Mouse (Mus musculus) spleen, postnatal 14 days (tissue): ENCODE measurements around the gene Pard3b.

ENCODE experiments used
- DNase-seq, 2 experiments: peaks; one replicate each; pipeline ENCODE4 v3.0.0; 2021 to 2022; ENCODE audit warnings: low spot score in 2 of 2

The Pard3b gene

DNA sequence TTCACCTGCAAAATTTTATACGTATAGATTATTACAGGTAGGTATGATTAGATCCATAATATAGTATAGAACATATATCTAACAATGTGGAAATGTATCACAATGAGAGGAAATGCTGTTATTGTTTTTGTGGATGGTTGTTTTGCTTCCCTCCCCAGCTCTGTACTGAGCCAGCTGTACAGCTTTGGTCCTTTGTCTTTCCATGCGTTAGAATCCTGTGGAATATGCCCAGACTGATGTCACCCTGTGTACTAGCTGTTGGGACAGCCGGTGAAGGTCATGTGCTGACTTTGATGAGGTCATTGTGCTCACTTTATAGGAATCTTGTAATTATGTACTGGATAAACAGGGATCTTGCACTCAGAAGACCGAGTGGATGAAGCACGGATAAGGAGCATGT lies 286.9 kb downstream of the Pard3b start:
- DNase-seq: no peak

DNA sequence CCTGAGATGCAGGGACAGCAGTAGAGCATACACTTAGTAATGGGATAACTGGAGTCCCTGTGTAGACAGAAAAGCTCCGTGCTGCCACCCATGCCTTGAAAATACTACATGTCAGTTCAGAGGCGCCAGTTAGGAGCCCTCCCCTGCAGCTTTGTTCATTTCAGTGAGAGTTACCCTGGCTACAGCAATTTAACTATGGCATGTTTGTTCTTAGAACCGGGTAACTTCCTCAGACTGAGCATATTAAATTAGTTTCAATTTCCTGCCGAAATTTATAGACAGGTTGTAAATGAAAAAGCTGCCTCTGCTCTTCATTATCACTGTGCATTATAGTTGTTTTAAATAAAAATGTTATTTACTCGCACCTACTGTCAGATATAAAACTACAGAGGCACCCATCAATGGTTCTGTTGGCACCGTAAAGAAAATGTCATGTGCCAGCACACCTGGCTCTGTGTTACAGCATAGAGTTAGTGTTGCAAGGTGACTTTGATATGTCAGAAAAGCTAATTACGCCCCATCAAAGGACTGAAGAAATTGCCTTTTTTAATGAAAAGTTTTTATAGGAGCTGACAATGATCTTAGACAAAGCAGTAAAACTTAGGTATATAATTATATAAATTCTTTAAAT lies 289.6 kb downstream of the Pard3b start:
- DNase-seq: peak in 1 of 2 experiments; percentile 1

DNA sequence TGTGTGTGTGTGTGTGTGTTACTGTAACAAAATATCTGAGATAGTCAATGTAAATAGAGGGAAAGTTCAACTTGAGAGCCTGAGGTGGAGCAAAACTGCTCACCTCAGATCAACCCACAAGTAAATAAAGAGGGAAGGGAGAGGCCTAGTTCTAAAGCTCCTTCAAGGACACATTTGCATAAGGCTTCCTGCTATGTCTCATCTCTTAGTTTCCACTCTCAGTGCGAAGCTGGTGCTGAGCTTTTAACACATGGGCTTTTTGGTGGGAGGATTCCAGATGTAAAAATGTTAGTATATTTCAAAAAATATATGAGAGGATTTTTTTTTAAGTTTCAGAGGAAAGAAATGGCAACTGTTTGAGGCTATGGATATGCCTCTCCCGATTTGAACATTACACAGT lies 294.9 kb downstream of the Pard3b start:
- no peak for DNase-seq

DNA sequence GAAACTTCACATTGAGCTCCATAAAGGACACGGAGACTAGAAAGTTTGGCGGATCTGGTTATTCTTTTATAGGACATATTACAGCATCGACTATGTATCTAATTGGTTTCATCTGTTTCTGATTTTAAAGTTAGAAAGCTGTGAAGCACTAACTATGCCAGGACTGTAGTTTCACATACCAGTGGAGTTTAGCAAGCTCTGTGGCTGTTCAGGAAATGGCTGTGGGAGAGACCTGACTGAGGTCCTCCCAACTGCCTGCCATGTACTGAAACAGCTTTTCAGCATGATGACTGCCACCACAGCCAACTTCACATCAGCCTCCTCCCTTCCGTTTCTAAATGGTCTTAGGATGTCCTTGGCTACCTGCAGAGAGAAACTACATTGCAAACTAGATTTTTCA lies 296.1 kb downstream of the Pard3b start:
- no peak for DNase-seq

DNA sequence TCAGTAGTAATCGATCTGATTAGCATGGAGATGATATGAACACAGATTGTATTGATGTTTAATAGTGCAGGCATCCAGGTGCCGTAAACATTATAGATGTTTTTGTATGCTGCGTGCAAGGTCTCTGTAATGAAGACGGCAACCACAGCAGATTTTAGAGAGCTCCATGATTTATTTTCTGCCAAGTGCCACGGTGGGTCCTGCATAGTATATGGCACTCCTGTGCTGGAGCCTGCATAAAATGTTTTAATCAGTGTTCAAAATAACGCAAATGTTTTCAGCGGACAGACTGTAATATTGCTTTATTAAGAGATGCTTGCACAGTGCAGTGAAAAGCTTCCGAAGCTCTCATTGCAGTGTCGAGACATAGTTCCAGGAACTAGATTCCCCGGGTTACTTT lies 301.3 kb downstream of the Pard3b start:
- no peak for DNase-seq

DNA sequence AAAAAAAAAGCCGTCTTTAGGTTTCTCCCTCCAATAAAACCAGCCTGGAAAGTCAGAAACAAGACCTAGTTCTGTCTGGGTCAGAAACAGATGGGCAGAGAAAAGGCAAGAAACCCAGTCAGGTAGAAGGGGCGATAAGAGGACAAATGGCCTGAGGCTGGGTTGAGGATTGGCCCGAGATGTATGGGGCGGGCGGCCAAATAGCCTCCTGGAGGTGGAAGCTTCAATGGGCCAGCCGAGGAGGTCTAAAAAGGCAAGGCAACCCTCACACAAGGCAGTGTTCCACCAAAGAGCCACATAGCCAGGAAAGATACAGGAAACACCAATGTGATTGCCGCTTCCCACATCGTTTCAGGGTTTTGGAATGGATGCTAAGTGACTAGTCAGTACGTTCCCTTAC lies 322.9 kb downstream of the Pard3b start:
- no peak for DNase-seq

DNA sequence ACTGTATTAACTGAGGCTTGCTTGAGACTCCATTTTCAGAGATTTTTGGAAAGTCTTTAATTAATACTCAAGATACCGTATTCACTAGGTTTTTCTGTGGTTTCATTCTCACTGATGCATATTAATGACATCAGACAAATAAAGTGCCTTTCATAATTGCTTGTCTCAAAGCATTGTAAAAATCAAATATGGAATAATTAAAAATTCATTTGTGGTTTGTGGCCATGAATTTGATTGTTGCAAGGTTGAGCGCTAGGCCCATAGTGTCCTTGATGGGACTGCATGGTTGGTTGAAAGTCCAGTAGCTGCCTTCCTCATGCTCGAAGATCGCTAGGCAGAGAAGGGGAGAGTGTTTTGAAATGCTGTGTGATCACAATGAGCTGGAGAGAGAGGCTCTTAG lies 323.9 kb downstream of the Pard3b start:
- no peak for DNase-seq

DNA sequence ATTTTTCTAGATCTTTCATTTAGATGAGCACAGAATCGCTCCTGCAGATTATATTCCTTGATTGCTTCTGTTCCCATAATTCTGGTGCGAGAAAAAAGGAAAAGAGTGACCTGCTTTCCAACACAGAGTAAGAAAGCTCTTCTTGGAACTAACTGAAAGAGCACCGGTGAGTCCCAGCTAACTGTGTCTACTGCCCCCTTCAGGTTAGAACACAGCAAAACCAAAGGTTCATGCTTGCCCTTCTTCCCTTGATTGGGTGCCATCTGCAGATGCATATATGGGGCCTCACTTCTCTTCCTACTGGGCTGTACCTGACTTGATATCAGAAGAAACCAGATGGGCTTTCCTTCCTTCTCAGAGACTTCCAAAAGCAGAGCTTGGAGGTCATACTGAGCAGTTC lies 328.5 kb downstream of the Pard3b start:
- peak in 1 of 2 experiments; percentile 2 for DNase-seq

DNA sequence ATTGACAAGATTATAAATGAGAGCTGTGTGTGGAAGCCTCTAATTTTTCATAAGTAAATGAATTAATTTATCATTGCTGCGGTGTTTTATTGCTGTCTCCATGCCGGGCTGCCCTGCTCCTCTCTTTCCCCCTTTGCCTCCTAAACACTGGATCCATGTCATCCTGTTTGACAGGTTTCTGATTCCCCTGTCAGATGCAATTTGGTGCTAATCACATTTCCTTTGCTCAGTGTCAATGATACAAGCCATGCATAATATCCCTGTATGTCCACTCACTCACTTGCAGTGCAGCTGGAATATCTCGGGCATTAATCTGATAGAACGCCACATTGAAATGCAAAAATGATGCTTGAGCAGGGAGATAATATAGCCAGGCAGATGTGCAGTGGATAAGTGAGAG lies 329.2 kb downstream of the Pard3b start:
- DNase-seq: no peak

DNA sequence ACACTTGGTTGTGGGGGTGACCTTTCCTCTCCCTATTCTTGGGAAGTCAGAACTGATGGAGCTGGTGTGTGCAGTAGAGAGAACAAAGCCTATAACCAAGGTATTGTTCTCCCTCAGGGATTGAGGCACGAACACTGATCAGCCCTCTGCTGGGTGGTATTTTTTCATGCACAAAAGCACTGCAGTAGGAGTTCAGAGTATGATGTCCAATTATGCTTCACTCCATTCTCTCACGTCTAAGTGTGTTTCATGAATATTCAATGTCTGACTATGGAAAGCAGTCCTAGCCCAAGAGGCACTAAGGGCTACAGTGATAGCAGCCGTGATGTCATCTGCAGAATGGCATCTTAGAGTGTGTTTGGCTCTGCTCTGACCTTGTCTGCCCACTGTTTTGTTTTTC lies 359.1 kb downstream of the Pard3b start:
- no peak for DNase-seq

DNA sequence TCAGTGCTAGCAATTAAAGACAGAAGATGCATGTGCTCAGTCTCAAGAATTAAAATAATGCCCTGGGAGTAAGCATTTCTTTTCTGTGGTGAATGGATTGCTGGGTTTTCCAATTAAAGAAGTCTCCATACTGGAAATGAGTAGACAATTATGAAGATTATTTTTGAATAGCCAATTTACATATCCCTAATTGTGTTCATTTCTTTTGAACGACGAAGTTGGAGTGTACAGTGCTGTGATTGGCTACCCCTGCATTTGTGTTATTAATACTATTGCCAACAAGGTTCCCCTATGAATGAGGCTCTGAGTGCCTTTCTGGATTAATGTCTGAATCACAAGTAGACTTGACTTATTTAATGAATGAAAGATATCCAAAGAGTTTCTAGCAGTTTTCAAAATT lies 370.2 kb downstream of the Pard3b start:
- DNase-seq: no peak

DNA sequence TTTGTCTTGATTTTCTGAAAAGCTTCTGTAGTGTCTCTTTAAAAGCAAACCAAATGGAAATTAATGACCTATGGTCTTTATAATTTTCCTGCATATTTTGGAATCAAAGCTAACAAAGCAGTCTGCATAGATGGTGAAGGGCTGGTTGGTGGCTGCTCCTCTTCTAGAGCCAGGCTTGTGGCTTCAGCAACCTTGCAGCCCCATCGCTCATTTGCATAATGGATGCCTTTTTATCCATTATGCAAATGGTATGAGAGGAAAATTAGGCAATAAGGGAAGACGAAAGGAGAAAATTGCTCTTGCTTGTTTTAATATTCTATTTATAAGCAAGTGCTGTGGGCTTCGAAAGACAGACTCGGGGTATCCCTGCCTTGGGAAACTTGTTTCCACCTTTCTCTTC lies 373.1 kb downstream of the Pard3b start:
- DNase-seq: no peak

DNA sequence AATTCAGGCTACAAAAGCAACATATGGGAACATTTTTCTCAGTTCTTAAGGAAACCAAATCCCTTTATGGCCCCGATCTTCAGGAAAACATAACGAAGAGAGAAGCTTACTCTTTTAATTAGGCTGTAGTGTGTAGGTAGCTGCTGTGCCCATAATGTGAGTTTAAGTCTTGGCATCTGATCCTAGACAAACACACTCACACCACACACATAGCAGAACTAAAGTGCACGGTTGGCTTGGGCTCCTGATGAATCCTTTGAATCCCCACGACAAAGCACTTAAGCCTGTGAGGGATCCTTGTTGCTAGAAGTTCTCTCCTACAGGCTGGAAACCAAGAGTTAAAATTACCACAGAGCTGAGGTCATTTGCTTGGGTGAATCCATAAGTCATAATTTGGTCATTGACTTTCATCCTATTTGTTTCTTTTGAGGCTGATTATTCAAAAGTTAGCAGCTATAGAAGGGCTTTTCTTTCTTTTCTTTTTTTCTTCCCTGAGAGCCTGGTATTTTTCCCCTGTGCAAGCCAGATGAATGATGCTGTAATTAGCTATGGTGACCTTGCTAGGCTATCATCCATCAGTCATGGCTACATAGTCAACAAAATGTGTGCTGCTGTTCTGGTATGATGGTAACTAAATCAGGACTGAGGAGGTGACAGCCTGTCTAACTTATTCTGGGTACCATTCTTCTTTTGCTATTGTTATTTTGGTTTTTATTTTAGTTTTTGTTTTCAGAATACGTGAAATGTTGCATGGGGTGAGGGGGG lies 378.1 kb downstream of the Pard3b start:
- DNase-seq: no peak

DNA sequence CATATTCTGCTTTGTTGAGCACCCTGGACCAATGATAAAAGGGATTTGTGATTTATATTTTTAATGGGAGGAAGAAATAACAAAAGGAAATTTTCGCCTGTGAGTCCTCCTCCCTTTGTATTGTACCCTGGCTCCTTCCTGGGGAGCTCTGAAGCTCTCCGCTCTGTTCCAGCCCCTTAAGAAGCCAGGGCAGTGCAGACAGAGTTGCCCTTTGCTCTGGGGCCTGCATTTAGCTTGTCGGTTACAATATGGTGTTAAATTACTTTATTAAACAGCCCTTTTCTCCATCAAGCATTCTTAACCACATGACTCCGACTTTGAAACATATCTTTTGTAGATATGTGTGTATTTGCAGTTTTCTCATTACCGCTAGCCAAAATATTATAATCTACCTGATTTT lies 379.7 kb downstream of the Pard3b start:
- no peak for DNase-seq

DNA sequence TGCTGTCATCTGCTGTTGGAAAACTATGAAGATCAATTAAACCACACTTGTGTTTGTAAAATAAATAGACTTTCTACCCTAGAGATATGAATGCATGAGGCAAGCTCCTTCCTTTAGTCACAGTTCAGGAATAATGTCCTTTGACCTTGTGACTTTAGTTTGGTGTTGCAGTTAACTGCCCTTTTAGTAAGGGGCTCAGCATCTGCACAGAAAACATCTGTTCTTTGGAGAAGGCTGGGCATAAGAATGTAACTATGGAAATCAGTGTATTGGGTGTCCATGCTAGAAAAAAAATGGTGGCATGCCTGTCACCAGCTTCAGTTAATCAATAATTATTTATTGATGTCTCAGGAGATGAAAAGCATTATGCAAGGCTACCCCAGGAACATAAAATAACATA lies 381.1 kb downstream of the Pard3b start:
- no peak for DNase-seq

DNA sequence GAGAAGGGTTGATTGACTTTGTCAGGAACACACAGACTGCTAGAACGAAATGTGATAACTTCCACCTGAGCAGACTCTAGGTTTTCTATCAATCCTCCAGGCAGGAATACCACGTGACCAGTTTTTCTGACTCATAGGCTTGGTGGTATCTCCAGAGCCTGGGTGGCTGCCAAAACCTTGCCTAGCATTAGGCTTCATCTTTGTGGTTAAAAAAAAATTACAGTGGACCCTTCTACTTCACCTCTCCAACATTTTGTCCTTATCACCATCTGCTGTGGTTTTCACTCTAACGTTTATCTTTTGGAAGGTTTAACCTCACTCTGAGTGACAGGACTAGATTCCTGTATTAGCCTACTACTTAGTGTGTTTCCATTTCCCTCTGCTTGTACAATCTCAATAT lies 403.1 kb downstream of the Pard3b start:
- no peak for DNase-seq

DNA sequence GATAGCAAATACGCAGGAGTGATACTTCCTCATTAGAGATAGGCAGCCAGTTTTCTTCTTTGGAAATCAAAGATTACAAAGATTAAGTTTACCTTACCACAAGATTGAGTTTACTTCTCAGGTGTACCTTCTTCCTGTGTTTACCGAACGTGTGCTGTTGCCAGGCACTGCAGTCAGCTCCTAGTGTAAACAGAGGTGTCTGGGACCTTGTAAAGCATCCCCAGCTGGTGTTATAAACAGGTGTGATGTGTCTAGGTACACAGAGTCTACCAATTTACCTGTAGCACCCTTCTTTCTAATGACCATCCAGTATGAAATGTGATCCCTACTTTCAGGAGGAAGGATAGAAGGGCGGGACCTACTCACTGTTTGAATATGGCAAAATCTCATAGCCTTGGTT lies 410.0 kb downstream of the Pard3b start:
- no peak for DNase-seq

DNA sequence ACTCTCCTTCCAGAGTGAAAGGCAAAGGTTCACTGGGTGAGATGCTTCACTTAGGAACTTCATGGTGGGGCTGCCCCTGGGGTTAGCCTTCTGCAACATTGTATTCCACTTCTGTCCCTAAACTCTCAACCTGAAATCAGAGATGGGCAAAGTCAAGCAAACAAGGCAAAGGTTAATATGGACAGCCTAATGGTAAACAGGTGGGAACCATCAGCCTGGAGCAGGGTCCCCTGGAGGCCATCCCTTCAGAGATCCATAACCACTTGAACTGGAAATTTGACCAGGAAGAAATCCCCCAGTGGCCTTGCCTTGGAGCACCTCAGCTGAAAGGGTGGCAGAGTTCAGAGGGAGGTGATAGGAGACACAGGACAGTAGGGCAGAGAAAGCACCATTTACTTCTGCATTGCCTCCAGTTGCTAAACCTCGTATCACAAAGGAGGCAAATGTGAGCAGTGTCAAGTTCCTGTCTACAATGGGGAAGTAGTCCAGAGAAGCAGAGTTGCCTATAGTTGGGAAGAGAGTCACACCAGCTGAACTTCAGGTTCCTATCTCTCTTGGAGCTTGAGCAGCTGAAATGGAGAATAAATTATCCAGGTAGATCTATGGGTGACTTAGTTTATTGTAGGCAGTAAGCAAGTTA lies 412.7 kb downstream of the Pard3b start:
- DNase-seq: no peak

DNA sequence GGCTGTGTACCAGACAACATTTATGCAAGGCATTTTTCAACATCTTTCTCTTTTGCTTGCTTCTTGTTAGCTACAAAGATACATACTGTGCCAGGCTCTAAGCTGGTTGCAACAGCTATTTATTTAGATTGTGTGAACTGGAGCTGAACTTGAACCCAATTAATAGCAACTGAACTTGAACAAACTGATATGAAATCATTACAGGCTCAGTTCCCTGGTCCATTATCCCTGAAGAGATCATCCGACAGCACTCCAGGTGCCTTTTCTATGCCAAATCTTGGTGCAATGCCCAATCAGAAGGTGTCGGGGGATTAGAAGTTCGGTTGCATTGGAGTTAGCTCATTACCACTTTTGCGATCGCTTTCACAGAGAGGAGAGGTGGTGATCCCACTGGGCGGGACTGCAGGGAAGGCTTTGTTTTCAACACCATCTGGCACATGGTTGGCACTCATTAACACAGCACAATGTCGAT lies 414.6 kb downstream of the Pard3b start:
- no peak for DNase-seq

DNA sequence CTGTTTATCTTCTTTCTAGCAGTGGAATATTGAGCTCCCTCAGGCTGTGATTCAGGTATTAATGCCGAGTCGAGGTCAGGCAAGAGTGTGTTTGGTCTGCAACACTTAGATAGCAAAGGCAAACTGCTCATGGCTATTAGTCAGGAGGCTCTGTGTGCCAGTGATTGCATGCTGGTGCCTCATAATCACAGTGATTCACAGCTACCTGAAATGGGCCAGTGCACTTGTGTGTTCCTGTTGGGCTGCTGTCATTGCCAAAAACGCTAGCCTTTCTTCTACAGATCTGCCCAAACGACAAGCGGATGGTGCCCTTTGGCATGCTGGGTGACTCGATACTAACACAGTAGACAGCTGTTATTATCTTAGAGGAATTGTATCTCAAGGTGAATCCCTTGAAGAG lies 416.7 kb downstream of the Pard3b start:
- DNase-seq: no peak

DNA sequence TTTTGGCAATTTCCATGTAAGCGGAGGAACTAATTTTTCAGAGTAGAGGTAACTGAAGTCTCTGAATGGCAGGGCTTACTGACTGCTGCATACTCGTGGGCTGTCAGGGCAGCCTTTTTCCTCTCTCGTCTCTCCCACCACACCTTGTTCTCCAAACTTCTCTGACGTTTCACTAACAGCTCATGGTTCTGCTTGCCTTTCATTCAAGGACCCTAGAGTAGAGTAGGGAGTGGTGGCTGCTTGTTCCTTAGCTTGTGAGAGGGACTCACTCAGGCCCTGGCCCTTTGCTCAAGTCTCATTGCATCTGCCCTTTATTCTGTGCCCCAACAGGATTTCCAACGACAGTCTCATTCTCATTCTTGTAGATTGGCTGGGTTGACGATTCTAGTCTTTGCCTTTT lies 432.0 kb downstream of the Pard3b start:
- DNase-seq: no peak

DNA sequence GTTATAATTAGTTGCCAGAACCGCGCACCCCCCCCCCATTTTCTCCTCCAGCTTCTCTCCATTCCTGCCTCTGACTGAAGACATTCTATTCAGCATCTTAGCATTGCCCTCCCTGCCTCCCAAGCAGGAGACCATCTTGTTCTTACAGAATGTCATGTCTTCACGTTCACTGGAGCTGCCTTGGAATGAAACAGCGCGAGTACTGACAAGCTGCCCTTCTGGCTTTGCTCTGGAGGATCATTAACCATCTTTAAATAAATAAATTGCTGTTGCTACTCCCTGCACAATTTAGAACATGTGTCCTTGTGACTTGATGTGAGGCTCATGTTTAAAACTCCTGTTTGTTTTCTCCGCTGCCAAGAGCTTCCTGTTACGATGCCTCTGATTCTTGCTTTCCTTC lies 432.5 kb downstream of the Pard3b start:
- no peak for DNase-seq

DNA sequence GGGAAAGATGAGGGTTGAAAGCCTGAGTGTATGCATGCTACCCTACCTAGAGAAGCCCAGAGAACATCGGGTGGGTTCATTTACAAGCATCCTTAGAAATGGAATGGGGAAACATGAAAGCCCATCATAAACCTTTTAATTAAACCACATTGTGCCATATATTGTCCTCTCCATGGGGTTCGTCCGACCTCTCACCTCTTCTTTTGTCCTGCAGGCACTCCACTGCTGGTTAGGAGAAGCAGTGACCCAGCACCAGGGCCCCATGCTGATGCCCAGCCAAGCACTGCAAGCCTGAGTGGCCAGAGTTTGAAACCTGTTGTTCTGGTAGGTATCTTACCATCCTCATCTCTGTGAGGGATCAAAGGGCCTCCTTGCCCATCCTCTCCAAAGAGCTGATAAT lies 437.5 kb downstream of the Pard3b start:
- DNase-seq: no peak
